9 mouse cellular contexts compared by ENCODE assay signal in the genomic region with DNA sequence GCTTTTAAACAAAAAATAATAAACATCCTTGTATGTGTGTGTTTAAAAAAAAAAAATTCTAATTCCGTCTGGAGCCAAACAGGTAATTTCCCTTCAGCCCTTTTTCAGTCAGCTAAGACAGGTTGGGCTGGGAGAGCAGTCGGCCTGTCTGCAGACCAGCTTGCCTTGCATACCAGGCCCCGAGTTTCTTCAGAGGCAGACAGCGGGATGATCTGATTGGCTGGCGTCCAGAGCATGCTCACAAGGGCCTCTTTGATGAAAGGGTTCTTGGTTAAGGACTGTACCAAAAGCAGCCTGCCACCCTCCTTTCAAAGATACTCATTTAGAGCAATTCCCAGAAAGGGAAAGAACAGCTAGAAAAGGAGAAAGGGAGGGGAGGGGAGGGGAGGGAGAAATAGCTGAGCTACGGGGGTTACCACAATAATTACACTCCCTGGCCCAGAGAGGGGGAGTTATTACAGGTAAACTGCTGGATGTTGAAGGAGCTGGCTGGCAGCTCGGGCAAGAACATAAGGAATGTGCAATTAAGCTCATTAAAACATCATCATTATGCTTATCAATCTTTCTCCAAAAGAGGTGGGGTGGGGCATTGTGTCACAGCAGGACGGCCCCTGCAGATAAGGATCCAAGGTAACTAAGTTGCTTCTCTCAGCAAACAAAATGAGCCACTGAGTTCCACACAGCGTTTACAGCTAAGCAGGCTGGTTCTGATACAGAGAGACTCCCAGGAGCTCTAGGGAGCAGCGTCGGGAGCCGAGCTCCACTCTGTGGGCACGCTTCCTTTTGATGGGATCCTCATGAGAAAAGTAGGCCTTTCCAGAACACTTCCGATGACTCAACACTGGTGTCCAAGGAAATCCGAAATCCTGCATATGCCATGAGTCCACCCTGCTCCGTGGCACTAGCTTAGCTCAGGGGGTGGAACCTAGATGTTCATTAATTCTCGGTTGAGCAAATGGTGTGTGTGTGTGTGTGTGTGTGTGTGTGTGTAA.
DNase-seq lines count a peak whose midpoint lies in the region; ATAC-seq and TF ChIP-seq lines count a peak whose summit lies in the region.
"Had no signal": no experiment of that assay in that cellular context is flagged by ENCODE, and none has a peak within 500 bp of the region (broad histone marks: within the 10 kb centered on the region; RNA-seq: fewer than 3 reads in every experiment).

No protein-coding gene starts in this region.

- H3K27ac ChIP-seq in embryonic facial prominence, embryonic 11.5 days (replicated peaks; ENCODE audit: low read depth, low read length) = no peak overlapping the region
- peak overlapping the region; percentile 47 for H3K27ac ChIP-seq in intestine, embryonic 14.5 days (ENCODE audit: low read depth)
- peak overlapping the region; percentile 37 for H3K27ac ChIP-seq in limb, embryonic 10.5 days

- no peak for TF ChIP-seq CTCF in E14TG2a.4 (conservative IDR thresholded peaks at IDR 0.05; ENCODE audit: low read length)

- intact Hi-C loops in heart, postnatal 14 days (cut with DNase I) = no loop called here

- 0 out of 2 replicates have a peak overlapping the region, but pooled peaks have one; percentile 3 for H3K4me3 ChIP-seq in E14TG2a.4 (replicated peaks; ENCODE audit: low read length)
- H3K4me3 ChIP-seq in embryonic facial prominence, embryonic 11.5 days (ENCODE audit: low read depth, low read length) = no peak overlapping the region
- H3K4me3 ChIP-seq in intestine, embryonic 14.5 days (ENCODE audit: low read depth, low read length) = no peak overlapping the region
- H3K4me3 ChIP-seq in limb, embryonic 10.5 days = no peak overlapping the region
- H3K4me3 ChIP-seq: megakaryocyte, embryonic 14.5 days had no signal

- no peak overlapping the region for H3K9ac ChIP-seq in embryonic facial prominence, embryonic 11.5 days (replicated peaks; ENCODE audit: low read length)
- H3K9ac ChIP-seq in intestine, embryonic 14.5 days (ENCODE audit: low read length) = no peak overlapping the region

- H3K4me1 ChIP-seq in E14TG2a.4 (replicated peaks; ENCODE audit: low read depth, low read length) = peaks cover 36% of the 10 kb centered on the region
- no peaks in the 10 kb centered on the region; the same call in 1 of the 2 replicates for H3K4me1 ChIP-seq in embryonic facial prominence, embryonic 11.5 days (ENCODE audit: control insufficient read depth, insufficient read depth, low read length)
- H3K4me1 ChIP-seq in intestine, embryonic 14.5 days (replicated peaks; ENCODE audit: control insufficient read depth, insufficient read depth, low read length) = peaks cover 26% of the 10 kb centered on the region
- H3K4me1 ChIP-seq in limb, embryonic 10.5 days = peaks cover 43% of the 10 kb centered on the region

- ATAC-seq in embryonic facial prominence, embryonic 11.5 days (replicated peaks; ENCODE audit: insufficient number of reproducible peaks, low FRiP score, low TSS enrichment, low read depth) = peak; percentile 75
- ATAC-seq in intestine, embryonic 14.5 days (replicated peaks; ENCODE audit: low FRiP score, low TSS enrichment, low read depth) = peak; percentile 75

- no peak overlapping the region for H3K4me2 ChIP-seq in embryonic facial prominence, embryonic 11.5 days (ENCODE audit: low read depth, low read length)
- no peak overlapping the region for H3K4me2 ChIP-seq in intestine, embryonic 14.5 days (ENCODE audit: low read length)

- H3K36me3 ChIP-seq in E14TG2a.4 (ENCODE audit: insufficient read depth, low read length) = no peaks in the 10 kb centered on the region
- H3K36me3 ChIP-seq in embryonic facial prominence, embryonic 11.5 days (replicated peaks; ENCODE audit: control insufficient read depth, insufficient read depth, low read depth, low read length) = no peaks in the 10 kb centered on the region
- no peaks in the 10 kb centered on the region for H3K36me3 ChIP-seq in intestine, embryonic 14.5 days (ENCODE audit: control insufficient read depth, insufficient read depth, low read length)
- H3K36me3 ChIP-seq in limb, embryonic 10.5 days = no peaks in the 10 kb centered on the region

- H3K9me3 ChIP-seq in E14TG2a.4 (ENCODE audit: low read length) = no peaks in the 10 kb centered on the region
- H3K9me3 ChIP-seq in embryonic facial prominence, embryonic 11.5 days (replicated peaks; ENCODE audit: control insufficient read depth, low read length) = no peaks in the 10 kb centered on the region
- H3K9me3 ChIP-seq in intestine, embryonic 14.5 days (ENCODE audit: control insufficient read depth, low read length) = no peaks in the 10 kb centered on the region
- H3K9me3 ChIP-seq in limb, embryonic 10.5 days (replicated peaks) = no peaks in the 10 kb centered on the region
- H3K9me3 ChIP-seq: megakaryocyte, embryonic 14.5 days had no signal

- DNase-seq in adrenal gland, adult (ENCODE audit: inconsistent age in 2 of 2, low spot score in 1 of 2) = peak; percentile 62 to 77
- DNase-seq in adrenal gland, adult 18-20 months (ENCODE audit: low spot score in 2 of 2) = no peak
- peak; percentile 85 for DNase-seq in embryonic facial prominence, embryonic 11.5 days (ENCODE audit: low spot score)
- DNase-seq in intestine, embryonic 14.5 days (ENCODE audit: low spot score) = no peak
- peak; percentile 64 for DNase-seq in limb, embryonic 10.5 days (ENCODE audit: low spot score)
- DNase-seq in retina, postnatal 1 day = peak; percentile 86
- DNase-seq in heart, postnatal 14 days = no peak

- WGBS in embryonic facial prominence, embryonic 11.5 days = 50% methylated on average over 17 of the region's 17 CpGs
- 41% methylated on average over 17 of the region's 17 CpGs for WGBS in intestine, embryonic 14.5 days
- WGBS in limb, embryonic 10.5 days = 44% methylated on average over 17 of the region's 17 CpGs

- H3K27me3 ChIP-seq in E14TG2a.4 (ENCODE audit: insufficient read depth, low read length) = peaks cover 26% of the 10 kb centered on the region
- H3K27me3 ChIP-seq in embryonic facial prominence, embryonic 11.5 days (ENCODE audit: control insufficient read depth, insufficient read depth, low read length) = no peaks in the 10 kb centered on the region
- no peaks in the 10 kb centered on the region for H3K27me3 ChIP-seq in intestine, embryonic 14.5 days (replicated peaks; ENCODE audit: control insufficient read depth, insufficient read depth, low read length)
- peaks cover 22% of the 10 kb centered on the region for H3K27me3 ChIP-seq in limb, embryonic 10.5 days (ENCODE audit: low read depth, poor library complexity, severe bottlenecking)
- H3K27me3 ChIP-seq: megakaryocyte, embryonic 14.5 days had no signal

Comparison
In these comparisons a context has a peak if more than half of its experiments do, and no peak if none do; other contexts are left out.
1. DNase-seq: peak in adrenal gland, adult (2 of 2), embryonic facial prominence, embryonic 11.5 days (single experiment), limb, embryonic 10.5 days (single experiment) and retina, postnatal 1 day (single experiment); none in adrenal gland, adult 18-20 months (0 of 2), intestine, embryonic 14.5 days (single experiment) and heart, postnatal 14 days (0 of 2).